Mouse (Mus musculus): Measurements from ENCODE around the gene 5730455P16Rik. TPM values are rescaled to one million over a fixed set of nuclear protein-coding genes. Genes with fewer than 3 reads are reported as not detected.

The 5730455P16Rik gene
- polyA plus RNA-seq, 1 experiment = 15.2 TPM

DNA sequence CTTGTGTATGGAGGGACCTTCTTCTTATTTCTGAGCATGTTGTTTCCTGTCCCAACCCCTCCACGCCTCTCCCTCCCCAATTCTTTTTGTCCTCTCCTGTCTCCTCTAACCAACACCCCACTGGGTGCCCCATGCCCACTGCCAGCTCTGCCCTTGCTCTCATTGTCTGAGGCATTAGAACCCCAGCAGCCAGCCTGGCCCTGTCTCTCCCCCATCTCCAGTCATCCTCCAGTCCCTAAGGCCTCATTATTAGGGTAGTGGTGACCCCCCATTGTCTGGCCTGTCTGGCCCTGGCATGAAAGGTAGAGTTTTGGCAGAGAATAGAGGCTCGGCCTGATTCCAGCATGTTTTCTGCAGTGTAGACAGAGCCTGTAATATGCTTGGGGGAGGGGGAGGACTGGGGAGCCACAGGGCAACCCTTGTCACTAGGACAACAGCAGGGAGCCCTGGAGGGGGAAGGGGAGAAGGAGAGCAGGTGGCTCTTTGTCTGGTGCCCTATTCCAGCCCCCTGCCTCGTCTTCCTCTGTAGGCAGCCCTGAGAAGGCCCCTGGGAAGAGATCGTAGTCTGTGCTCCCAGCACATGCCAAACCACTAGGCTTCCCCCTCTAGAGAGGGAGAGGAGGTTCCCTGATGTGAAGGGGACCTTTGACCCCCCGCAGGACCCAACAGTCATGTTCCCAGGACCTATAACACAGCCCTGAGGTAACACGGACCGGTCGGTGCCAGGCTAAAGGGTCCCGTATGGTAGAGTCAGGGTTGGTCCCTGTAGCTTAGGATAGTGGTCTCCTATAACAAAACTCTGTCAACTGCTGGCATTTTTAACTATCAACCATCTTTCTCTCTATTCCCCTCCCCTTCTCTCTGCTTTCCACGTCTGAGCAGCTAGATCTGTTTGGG lies 61.8 kb downstream of the 5730455P16Rik start:
- Histone ChIP-seq H3K4me3 (ENCODE audit: insufficient read depth, low read length) (no peak overlapping the region), H3K4me1 (ENCODE audit: control insufficient read depth, insufficient read depth, low read length) (no peaks in the 10 kb centered on the region), H3K27ac (ENCODE audit: insufficient read depth, low read depth, low read length) (no peak overlapping the region)
- TF ChIP-seq CTCF (IDR thresholded peaks at IDR 0.05; ENCODE audit: low read depth, low read length) (no peak), POLR2A (IDR thresholded peaks at IDR 0.05; ENCODE audit: borderline replicate concordance, low read depth, low read length) (no peak)

GRCm38 (mm10) chr11:80313944-80314343 lies 63.9 kb downstream of the 5730455P16Rik start:
- TF ChIP-seq POLR2A (IDR thresholded peaks at IDR 0.05; ENCODE audit: borderline replicate concordance, low read depth, low read length) (no peak), CTCF (IDR thresholded peaks at IDR 0.05; ENCODE audit: low read depth, low read length) (no peak)

DNA sequence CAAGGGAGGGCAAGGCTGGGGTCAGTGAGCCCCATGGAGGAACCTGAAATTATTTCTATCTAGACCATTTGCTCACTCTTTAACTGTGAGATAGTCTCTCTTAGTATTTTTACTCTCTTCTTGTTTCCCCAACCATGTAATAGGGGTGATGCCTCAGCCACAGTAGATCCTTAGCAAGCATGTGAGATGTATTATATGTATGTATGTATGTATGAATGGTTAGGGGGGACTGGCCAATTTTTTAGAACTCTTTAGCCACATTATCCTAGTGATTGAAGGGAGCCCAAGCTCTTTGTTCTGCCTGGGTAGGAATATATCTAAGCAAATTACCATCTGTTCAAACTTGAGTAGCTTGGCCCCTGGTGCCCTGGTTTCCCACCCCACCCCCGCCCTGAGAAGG lies 64.4 kb downstream of the 5730455P16Rik start:
- Histone ChIP-seq H3K4me3 (ENCODE audit: insufficient read depth, low read length) (no peak overlapping the region), H3K27ac (ENCODE audit: insufficient read depth, low read depth, low read length) (no peak overlapping the region), H3K4me1 (ENCODE audit: control insufficient read depth, insufficient read depth, low read length) (no peaks in the 10 kb centered on the region)
- no peak for TF ChIP-seq CTCF (IDR thresholded peaks at IDR 0.05; ENCODE audit: low read depth, low read length)
- no peak for TF ChIP-seq POLR2A (IDR thresholded peaks at IDR 0.05; ENCODE audit: borderline replicate concordance, low read depth, low read length)

More at GRCm38 (mm10) chr11:80313944-80314343, 63.9 kb downstream of the 5730455P16Rik start:
- Histone ChIP-seq H3K4me1 (ENCODE audit: control insufficient read depth, insufficient read depth, low read length) (no peaks in the 10 kb centered on the region), H3K4me3 (ENCODE audit: insufficient read depth, low read length) (no peak overlapping the region), H3K27ac (ENCODE audit: insufficient read depth, low read depth, low read length) (no peak overlapping the region)

DNA sequence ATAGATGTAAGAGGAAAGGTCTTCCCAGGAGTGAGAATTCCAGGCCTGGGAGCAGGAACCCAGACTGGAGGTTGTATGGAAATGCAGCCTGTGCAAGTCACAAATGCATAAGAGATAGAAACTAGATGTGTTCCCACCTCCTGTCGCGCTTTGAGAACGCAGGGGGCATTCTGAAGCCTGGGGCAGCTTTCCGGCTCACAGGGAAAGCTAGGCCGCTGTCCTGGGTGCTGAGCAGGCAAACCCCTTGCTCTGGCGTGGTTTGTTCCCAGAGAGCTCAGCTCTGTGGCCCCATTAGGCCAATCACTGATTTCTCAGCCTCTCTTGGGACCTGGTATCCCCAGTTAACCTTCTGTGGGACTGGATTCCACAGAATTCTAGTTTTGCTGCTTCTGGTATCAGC lies 65.3 kb downstream of the 5730455P16Rik start:
- Histone ChIP-seq H3K27ac (ENCODE audit: insufficient read depth, low read depth, low read length) (no peak overlapping the region), H3K4me3 (ENCODE audit: insufficient read depth, low read length) (no peak overlapping the region), H3K4me1 (ENCODE audit: control insufficient read depth, insufficient read depth, low read length) (no peaks in the 10 kb centered on the region)
- TF ChIP-seq CTCF (IDR thresholded peaks at IDR 0.05; ENCODE audit: low read depth, low read length) (no peak), POLR2A (IDR thresholded peaks at IDR 0.05; ENCODE audit: borderline replicate concordance, low read depth, low read length) (no peak)

- Histone ChIP-seq H3K4me3 (ENCODE audit: insufficient read depth, low read length) (no peak overlapping the region), H3K4me1 (ENCODE audit: control insufficient read depth, insufficient read depth, low read length) (no peaks in the 10 kb centered on the region), H3K27ac (ENCODE audit: insufficient read depth, low read depth, low read length) (no peak overlapping the region)
- TF ChIP-seq POLR2A (IDR thresholded peaks at IDR 0.05; ENCODE audit: borderline replicate concordance, low read depth, low read length) = no peak
- TF ChIP-seq CTCF (IDR thresholded peaks at IDR 0.05; ENCODE audit: low read depth, low read length) = no peak
Measured at GRCm38 (mm10) chr11:80312049-80312448, 65.8 kb downstream of the 5730455P16Rik start.

- Histone ChIP-seq H3K4me1 (ENCODE audit: control insufficient read depth, insufficient read depth, low read length) (no peaks in the 10 kb centered on the region), H3K4me3 (ENCODE audit: insufficient read depth, low read length) (no peak overlapping the region), H3K27ac (ENCODE audit: insufficient read depth, low read depth, low read length) (no peak overlapping the region)
- TF ChIP-seq CTCF (IDR thresholded peaks at IDR 0.05; ENCODE audit: low read depth, low read length) (no peak), POLR2A (IDR thresholded peaks at IDR 0.05; ENCODE audit: borderline replicate concordance, low read depth, low read length) (no peak)
Measured at GRCm38 (mm10) chr11:80311271-80311670, 66.6 kb downstream of the 5730455P16Rik start.

Other genes starting within 250 kb of the 5730455P16Rik start
- gene Tefm, start 235.9 kb downstream of the 5730455P16Rik start, polyA plus RNA-seq (2012; ENCODE audit: insufficient read depth, insufficient read length, missing spikeins) = 7.7 and 12.4 TPM in 2 replicates
- gene Adap2, start 223.9 kb downstream of the 5730455P16Rik start, polyA plus RNA-seq (2012; ENCODE audit: insufficient read depth, insufficient read length, missing spikeins) = 167 and 174 TPM in 2 replicates
- gene Rnf135, start 194.2 kb downstream of the 5730455P16Rik start, polyA plus RNA-seq (2012; ENCODE audit: insufficient read depth, insufficient read length, missing spikeins) = 17.9 and 19.4 TPM in 2 replicates
- 34.5 and 38.1 TPM in 2 replicates for gene Rhot1, start 169.0 kb downstream of the 5730455P16Rik start, polyA plus RNA-seq (2012; ENCODE audit: insufficient read depth, insufficient read length, missing spikeins)
- gene Rhbdl3, start 77.1 kb downstream of the 5730455P16Rik start, polyA plus RNA-seq (2012; ENCODE audit: insufficient read depth, insufficient read length, missing spikeins) = 0.64 TPM in 1 of 2 replicates, not detected in the other
- 148 and 154 TPM in 2 replicates for gene Zfp207, start 5.2 kb upstream of the 5730455P16Rik start, polyA plus RNA-seq (2012; ENCODE audit: insufficient read depth, insufficient read length, missing spikeins)
- 64.7 and 65.0 TPM in 2 replicates for gene Psmd11, start 50.6 kb upstream of the 5730455P16Rik start, polyA plus RNA-seq (2012; ENCODE audit: insufficient read depth, insufficient read length, missing spikeins)
- gene Cdk5r1, start 99.0 kb upstream of the 5730455P16Rik start, polyA plus RNA-seq (2012; ENCODE audit: insufficient read depth, insufficient read length, missing spikeins) = 1.1 and 1.2 TPM in 2 replicates

Measured in bone marrow macrophage, adult 2 months (primary cell).